Mouse (Mus musculus) lung, adult 18-20 months (tissue): Measurements from ENCODE around the gene Flad1.

ENCODE experiments used
- DNase-seq, 2 experiments: peaks; one replicate each; pipeline ENCODE4 v3.0.0; 2022; ENCODE audit warnings: mixed read lengths in 2 of 2

The Flad1 gene

GRCm38 (mm10) chr3:89395806-89396653, 15.6 kb downstream of the Flad1 start:
- DNase-seq: peak; percentile 74 to 77

- no peak for DNase-seq
These were observed 16.3 kb downstream of the Flad1 start for GRCm38 (mm10) chr3:89395419-89395805.

- peak; percentile 89 to 90 for DNase-seq
These were observed 16.8 kb downstream of the Flad1 start for GRCm38 (mm10) chr3:89394894-89395256.

- peak; percentile 90 to 94 for DNase-seq
These were observed 17.4 kb downstream of the Flad1 start, which contains the start of gene Zbtb7b for GRCm38 (mm10) chr3:89394006-89394893. Gene Zbtb7b (minus strand): TSS chr3:89394776.

GRCm38 (mm10) chr3:89393605-89394004, 18.1 kb downstream of the Flad1 start:
- DNase-seq: peak; percentile 99 to 100

- DNase-seq: peak; percentile 59 to 64
These were observed 18.8 kb downstream of the Flad1 start for GRCm38 (mm10) chr3:89392871-89393311.

- peak; percentile 70 to 80 for DNase-seq
These were observed 19.8 kb downstream of the Flad1 start for GRCm38 (mm10) chr3:89391663-89392511.

GRCm38 (mm10) chr3:89390699-89391662, 20.7 kb downstream of the Flad1 start:
- peak in 1 of 2 experiments; percentile 45 for DNase-seq

- peak; percentile 51 to 58 for DNase-seq
These were observed 21.6 kb downstream of the Flad1 start for GRCm38 (mm10) chr3:89390111-89390515.

GRCm38 (mm10) chr3:89388901-89389740, 22.5 kb downstream of the Flad1 start:
- peak in 1 of 2 experiments; percentile 40 for DNase-seq

- DNase-seq: peak; percentile 47 to 48
These were observed 23.4 kb downstream of the Flad1 start for GRCm38 (mm10) chr3:89388134-89388881.

- peak; percentile 51 to 53 for DNase-seq
These were observed 24.0 kb downstream of the Flad1 start for GRCm38 (mm10) chr3:89387632-89388031.

GRCm38 (mm10) chr3:89386438-89387420, 24.9 kb downstream of the Flad1 start:
- no peak for DNase-seq

GRCm38 (mm10) chr3:89385451-89385850, 26.2 kb downstream of the Flad1 start:
- no peak for DNase-seq

GRCm38 (mm10) chr3:89384331-89385076, 27.2 kb downstream of the Flad1 start:
- peak; percentile 56 to 70 for DNase-seq

GRCm38 (mm10) chr3:89383651-89384255, 27.9 kb downstream of the Flad1 start:
- peak; percentile 49 to 65 for DNase-seq

GRCm38 (mm10) chr3:89382950-89383349, 28.7 kb downstream of the Flad1 start:
- no peak for DNase-seq
